Mouse (Mus musculus): ENCODE data around the gene Sertad2.

Gene Sertad2

GRCm38 (mm10) chr11:20647902-20648625 is 105.0 kb downstream of the Sertad2 start:
- DNase-seq: peak; percentile 43

- DNase-seq: no peak
Observed at GRCm38 (mm10) chr11:20649477-20649876, 106.4 kb downstream of the Sertad2 start.

- DNase-seq: no peak
Observed at GRCm38 (mm10) chr11:20650006-20650639, 107.1 kb downstream of the Sertad2 start.

GRCm38 (mm10) chr11:20651166-20651565 is 108.1 kb downstream of the Sertad2 start:
- no peak for DNase-seq

- DNase-seq: peak; percentile 26
Observed at GRCm38 (mm10) chr11:20655795-20656710, 113.0 kb downstream of the Sertad2 start.

GRCm38 (mm10) chr11:20656711-20657057 is 113.6 kb downstream of the Sertad2 start:
- DNase-seq: no peak

- DNase-seq: peak; percentile 32
Observed at GRCm38 (mm10) chr11:20659094-20659493, 116.0 kb downstream of the Sertad2 start.

GRCm38 (mm10) chr11:20660111-20661097 is 117.4 kb downstream of the Sertad2 start:
- peak; percentile 80 for DNase-seq

GRCm38 (mm10) chr11:20661652-20662051 is 118.6 kb downstream of the Sertad2 start:
- DNase-seq: peak; percentile 78

- peak; percentile 38 for DNase-seq
Observed at GRCm38 (mm10) chr11:20662811-20663210, 119.8 kb downstream of the Sertad2 start.

GRCm38 (mm10) chr11:20663580-20664198 is 120.6 kb downstream of the Sertad2 start:
- DNase-seq: no peak

GRCm38 (mm10) chr11:20664878-20665277 is 121.8 kb downstream of the Sertad2 start:
- no peak for DNase-seq

GRCm38 (mm10) chr11:20671789-20672392 is 128.8 kb downstream of the Sertad2 start:
- no peak for DNase-seq

GRCm38 (mm10) chr11:20672513-20672912 is 129.5 kb downstream of the Sertad2 start:
- no peak for DNase-seq

GRCm38 (mm10) chr11:20679396-20679795 is 136.3 kb downstream of the Sertad2 start:
- DNase-seq: no peak

- DNase-seq: no peak
Observed at GRCm38 (mm10) chr11:20680781-20681180, 137.7 kb downstream of the Sertad2 start.

GRCm38 (mm10) chr11:20681679-20682078 is 138.6 kb downstream of the Sertad2 start:
- no peak for DNase-seq

- DNase-seq: peak; percentile 78
Observed at GRCm38 (mm10) chr11:20691000-20691399, 147.9 kb downstream of the Sertad2 start.

Measured in lung, postnatal 36 days (tissue).